Mouse (Mus musculus) cerebellum, postnatal 36 days (tissue): Measurements from ENCODE around the gene Cfhr1.

Experiments used
- DNase-seq, 2 experiments: peaks; one replicate each; pipeline ENCODE4 v3.0.0; 2021 to 2022; ENCODE audit warnings: mixed read lengths in 2 of 2

Gene Cfhr1

DNA sequence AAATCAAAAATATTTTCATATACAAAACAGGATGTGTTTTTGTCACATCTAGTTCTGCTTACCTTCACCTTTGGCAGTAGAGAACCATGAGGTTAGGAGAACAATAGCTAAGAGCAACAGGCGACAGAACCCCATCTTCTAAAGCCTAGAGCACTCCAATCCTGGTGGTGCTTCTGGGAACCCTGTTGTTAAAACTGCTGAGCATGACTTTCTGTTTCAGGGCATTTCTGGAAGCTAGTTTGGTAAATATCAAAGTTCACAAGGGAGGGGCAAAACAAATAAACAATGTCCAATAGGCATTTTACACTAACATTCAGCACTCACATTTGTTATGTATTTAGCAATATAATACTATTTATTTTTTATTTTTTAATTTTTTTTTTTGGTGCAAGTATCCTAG is at the start of gene Cfhr1:
Gene Cfhr1 (minus strand): TSS at position 249 of the 400 bp plus-strand sequence.
- DNase-seq, result no peak

DNA sequence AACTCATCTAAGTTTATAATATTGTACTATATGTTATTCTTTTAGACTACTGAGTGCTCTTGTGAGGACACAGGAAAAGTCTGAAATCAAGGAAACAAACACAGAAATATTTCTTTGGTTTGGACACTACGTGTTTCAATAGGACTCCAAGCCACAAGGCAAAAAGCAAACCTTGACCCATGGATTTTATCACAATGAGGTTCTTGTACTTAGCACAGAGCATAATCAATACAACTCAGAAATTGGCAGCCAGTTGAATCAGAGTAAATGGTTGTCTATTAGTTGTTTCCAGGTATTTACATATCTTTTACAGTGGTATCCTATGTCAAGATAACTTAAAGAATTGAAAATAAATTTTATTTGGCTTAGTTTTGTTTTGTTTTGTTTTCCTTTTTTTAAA is 8.8 kb downstream of the Cfhr1 start:
- no peak for DNase-seq

DNA sequence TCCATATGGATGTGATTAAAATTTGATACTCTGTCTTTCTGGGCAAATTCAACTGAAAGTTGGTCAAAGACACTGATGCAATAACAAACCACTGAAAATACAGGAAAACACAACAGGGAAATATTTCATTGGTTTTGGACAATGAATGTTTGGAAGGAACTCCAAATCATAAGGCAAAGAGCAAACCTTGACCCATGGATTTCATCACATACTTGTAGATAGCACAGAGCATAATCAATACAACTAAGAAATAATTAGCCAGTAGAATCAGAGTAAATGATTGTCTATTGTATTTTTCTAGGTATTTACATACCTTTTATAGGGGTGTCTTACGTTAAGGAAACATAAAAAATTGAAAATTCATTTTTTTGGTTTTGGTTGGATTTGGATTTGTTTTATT is 11.5 kb downstream of the Cfhr1 start:
- no peak for DNase-seq

DNA sequence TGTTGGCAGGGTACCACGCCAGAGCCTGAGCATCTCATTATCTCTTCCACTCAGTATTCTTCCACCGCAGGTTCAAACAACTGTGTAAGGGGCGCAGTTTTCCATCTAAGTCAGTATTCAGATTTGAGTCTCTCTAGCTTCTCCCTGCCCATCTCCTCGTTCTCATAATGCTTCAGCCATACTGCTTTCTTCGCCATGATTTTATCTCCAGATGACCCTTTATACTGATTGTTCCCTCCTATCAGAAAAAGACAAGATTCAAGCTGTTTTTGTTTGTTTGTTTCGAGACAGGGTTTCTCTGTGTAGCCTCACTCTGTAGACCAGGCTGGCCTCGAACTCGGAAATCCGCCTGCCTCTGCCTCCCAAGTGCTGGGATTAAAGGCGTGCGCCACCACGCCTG is 45.5 kb downstream of the Cfhr1 start:
- DNase-seq, result no peak

DNA sequence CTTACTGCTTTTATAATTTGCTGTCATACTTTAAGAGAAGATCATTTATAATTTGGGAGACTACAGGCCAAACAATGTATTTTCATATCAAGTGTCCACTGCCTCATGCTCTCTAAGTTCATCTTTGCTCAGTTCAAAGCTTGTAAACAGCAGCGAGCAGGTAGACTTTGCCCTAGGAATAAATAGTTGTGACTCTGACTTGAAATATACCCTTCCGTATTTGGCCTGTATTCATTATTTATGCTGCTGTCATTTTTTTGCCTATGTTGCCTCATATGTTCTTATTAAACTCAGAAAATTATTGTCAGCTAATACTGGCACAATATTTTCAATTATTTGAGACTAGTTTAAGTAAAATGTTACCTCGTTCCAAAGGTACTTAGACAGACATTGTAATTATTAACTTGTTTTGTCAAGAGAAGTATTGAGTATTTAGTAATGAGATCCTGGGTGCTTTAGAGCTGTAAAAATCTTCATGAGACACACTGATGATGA is 58.8 kb downstream of the Cfhr1 start, which contains the start of gene F13b:
Gene F13b (plus strand): TSS at position 445 of the 495 bp plus-strand sequence.
- DNase-seq, result no peak

DNA sequence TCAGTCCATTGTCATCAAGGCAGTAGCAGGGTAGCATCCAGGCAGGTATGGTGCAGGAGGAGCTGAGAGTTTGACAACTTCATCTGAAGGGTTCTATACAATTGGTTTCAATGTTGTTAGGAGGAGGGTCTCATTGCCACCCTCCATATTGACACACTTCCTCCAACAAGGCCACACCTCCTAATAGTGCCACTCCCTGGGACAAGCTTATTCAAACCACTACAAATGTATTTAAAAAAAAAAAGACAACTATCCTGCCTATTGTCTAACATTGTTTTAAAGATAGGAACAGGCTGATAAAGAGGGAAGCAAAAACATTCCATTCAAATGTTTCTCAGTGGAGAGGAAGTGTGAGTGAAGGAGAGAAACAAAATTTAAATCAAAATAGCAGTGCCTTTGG is 60.3 kb downstream of the Cfhr1 start:
- no peak for DNase-seq
